Mouse (Mus musculus): ENCODE measurements around the gene Slc35a3.
A peak's percentile ranks its signal among the peaks of the same experiment; 100 is the strongest.
"Not testable (repeated sequence)": the region's sequence is repeated elsewhere in the genome, so short reads cannot be mapped to it uniquely, and the experiment has no call there.

Slc35a3 gene

DNA sequence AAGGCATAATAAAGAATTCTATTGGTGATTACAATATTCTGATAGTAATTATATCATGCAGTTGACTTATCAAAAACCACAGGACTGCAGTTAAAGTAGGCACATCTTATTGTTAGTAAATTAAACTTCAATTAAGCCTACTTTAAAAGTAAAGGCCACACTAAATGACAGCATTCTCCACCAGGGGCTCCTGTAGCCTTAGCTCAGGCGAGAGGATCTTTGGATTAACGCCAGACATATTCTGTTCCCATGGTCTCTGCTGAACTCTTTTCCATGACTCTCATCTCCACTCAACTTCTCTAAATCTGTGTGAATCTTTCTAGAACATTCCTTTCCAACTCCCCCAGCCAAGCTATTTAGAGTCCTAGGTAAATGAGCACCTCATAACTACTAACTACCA lies 13.8 kb downstream of the Slc35a3 start:
- no peak for DNase-seq (ENCODE audit: low spot score)

DNA sequence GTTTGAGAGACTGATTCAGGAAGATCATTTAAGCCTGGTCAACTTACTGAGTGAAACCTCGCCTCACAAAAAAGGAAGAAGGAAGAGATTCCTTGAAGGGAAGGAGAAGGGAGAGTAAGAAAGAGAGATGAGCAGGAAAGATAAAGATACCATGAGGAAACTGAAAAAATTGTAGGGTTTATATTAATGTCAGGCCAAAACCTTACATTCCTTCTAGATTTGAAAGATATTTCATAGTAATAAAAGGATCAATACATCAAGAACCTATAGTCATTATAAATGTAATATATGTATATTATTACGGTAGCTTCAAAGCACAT lies 17.0 kb downstream of the Slc35a3 start:
- DNase-seq (ENCODE audit: low spot score) = no peak

DNA sequence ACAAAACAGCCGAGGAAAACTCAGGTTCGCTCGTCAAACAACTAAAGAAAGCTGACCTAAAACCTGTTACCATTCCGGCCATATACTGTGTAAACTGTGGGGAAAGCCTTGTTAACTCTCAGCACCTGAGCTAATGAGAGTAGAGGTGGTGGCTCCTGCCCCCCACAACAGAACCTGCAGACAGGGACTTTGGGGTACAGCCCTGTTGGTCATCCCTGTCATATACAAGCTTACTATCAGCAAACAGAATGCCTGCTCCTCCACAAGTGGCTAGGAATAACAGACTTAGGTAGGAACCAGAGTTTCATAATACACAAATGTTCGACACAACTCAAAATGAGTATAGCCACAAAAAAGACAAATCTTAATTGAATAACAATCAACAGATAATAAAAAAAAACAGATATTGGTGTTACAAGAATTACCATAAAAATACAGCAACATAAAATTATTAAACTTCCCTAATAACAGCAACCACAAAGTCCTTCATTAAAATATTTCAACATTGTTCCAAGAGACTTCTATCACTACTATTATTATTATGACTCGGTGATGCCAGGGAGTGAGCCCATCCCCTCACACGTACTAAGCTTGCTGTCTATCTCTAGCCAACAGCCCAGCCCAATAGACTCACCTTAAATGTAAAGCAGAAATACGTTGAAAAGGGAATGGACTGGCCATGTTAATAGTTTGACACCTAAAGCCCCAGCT lies 17.5 kb downstream of the Slc35a3 start:
- DNase-seq (ENCODE audit: low spot score) = no peak

DNA sequence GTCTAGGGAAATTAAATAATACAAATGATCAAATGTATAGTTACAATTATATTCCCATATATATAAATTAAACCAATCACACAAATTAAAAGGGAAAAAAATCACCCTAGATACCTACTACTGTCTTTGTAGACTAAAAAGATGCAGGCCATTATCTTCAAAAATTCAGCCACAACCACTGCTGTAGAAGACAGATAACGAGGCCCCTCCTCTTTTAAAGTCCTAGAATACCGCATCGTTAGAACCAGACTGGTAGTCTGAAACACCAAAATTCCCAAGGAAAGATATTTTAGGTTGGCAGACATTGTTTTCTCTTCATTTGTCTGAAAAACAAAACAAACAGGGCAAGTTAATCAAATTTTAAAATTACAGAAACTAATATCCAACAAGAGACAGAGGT lies 18.3 kb downstream of the Slc35a3 start:
- DNase-seq (ENCODE audit: low spot score) = no peak

DNA sequence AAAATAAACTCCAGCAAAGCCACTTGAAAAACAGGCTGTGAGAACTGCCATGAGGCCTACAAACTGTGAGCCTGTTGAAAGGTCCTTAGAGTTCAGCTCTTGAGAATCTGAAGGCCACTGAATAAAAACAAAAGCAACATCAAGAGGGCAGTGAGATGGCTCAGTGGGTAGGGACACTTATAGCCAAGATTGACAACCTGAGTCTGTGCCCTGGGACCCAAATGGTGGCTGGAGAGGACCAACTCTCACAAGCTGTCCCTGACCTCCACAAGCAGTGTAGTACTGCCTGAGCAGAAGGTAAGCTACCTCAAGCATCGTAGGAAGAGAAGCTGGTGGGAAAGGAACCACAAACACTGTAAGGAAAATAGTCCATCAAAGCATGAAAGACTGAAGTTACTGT lies 31.5 kb downstream of the Slc35a3 start, which contains the start of gene Gm43191:
Gene Gm43191, minus strand, starts transcription at position 101 of the 400 bp plus-strand sequence.
- DNase-seq (ENCODE audit: low spot score) = no peak

DNA sequence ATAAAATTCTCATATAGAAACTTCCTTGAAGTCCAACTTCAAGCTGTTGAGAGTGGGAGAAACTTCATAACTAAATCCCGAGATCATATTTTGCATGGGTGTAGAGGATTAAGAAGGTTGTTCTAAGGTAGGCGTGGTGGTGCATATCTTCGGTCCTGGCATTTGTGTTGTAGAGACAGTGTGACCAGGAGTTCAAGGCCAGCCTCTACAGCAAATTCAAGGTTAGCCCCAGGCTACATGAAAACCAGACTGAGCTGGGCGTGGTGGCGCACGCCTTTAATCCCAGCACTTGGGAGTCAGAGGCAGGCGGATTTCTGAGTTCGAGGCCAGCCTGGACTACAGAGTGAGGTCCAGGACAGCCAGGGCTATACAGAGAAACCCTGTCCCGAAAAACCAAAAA lies 48.4 kb downstream of the Slc35a3 start:
- DNase-seq (ENCODE audit: low spot score) = not testable (repeated sequence)

DNA sequence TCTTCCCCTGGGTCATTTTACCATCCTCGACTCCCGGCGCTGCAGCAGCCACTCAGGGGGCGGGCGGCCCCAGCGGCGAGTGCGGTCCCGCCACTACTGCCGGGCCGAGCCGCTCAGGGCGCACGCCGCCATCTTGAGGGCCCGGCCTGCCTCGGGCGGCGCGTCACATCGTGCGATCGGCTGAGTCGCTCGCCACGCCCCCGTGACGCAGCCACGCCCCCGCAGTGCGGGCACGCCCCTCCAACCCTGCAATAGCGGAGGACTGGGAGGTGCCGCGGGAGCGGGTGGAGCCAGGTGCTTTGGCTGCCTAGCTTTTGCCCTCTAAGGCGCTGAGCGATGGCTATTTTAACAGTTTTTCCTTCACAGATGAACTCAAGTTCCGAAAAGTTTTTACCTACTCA lies 50.2 kb downstream of the Slc35a3 start, which contains the start of gene Mfsd14a:
Gene Mfsd14a, minus strand, starts transcription at position 215 of the 401 bp plus-strand sequence.
- peak; percentile 100 for DNase-seq (ENCODE audit: low spot score)

DNA sequence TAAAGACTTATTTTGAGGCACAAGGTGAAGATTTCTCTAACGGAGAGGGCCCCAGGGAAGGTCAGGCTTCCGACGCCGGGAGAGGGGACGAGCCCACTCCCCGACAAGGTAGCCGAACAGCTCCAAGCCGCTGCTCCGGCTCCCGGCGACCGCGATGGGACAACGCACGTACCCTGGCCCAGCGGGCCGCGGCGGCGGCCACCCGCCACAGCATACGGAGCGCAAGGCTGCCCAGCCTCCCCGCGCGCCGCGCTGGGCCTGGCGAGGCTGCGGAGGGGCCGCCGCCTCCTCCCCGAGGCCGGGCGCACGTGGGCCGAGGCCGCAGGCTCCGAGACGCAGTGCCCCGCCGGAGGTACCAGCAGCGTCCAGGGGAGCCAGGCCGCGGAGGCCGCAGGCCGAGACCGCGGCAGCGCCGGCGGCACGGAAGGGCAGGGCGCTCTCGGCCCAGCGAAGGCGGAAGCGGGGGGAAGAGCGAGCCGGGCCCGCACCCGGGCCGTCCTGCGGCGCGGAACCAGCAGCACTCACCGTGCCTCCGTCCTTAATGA lies 50.7 kb downstream of the Slc35a3 start:
- DNase-seq (ENCODE audit: low spot score) = no peak

DNA sequence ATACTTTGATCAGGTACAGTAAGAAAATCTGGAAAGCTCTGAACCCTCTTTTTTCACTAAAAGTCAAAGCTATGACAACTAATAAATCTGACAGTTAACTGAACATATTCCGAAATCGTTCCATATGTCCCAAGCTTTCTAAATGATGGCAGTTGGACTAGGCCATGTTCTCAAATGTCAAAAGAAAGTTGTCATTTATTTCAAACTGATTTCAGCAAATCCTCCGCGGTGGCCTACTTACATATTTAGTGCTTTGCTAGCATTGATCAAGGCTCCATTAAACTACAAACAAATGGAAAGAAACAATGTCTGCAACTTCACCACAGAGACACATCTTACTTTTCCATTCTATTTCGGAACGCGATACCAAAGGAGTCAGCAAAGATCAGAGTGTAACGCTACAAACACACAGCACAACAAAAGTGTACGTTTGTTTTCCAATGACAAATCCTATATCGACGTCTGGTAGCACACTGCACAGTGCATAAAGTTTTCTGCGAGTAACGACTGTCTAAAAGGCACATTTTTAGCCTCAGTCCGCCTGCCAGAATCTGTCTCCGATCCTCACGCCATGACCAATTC lies 51.3 kb downstream of the Slc35a3 start:
- DNase-seq (ENCODE audit: low spot score) = no peak

DNA sequence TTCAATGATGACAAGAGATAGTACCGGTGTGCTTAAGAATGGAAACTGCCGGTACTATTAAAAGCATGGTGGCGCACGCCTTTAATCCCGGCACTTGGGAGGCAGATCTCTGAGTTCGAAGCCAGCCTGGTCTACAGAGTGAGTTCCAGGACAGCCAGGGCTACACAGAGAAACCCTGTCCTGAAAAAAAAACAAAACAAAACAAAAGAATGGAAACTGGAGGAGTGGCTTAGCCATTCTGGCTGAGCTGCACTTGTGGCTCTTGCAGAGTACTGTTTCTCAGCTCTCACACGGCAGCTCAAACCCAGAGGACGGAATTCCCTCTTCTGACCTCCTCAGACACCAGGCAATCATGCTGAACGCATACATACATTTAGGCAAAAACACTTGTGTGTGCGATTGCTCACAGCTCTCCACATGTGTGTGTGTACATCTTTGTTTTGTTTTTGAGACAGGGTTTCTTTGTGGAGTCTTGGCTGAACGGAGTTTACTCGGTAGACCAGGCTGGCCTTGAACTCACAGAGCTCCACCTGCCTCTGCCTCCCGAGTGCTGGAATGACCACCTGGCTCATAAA lies 52.7 kb downstream of the Slc35a3 start:
- DNase-seq (ENCODE audit: low spot score) = no peak

DNA sequence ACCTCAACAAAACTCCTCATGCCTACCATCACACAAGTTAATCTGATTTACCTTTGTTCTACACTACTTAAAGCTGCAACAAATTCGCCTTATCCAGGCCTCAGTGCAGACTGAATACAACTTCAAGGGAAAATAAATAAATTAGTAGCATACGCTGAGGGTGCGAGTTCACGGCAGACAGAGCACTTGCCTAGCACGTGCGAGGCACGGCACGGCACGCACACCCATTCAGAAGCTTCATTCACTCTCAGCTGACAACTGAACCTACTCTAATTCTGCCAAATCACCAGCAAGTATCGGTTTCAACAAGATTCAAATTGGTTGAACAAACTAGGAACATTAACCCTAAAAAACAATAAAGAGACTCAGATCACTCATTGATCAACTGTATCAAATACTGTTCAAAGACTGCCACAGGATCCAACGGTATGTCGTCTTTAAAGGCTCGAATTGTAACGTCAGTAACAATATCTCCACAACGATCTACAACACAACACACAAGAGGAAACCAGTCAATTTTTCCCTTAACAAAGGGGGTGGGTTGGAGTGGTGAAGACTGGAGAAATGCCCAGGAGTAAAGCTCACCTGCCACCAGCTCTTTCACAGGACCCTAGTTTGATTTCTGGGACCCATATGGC lies 53.6 kb downstream of the Slc35a3 start:
- no peak for DNase-seq (ENCODE audit: low spot score)

DNA sequence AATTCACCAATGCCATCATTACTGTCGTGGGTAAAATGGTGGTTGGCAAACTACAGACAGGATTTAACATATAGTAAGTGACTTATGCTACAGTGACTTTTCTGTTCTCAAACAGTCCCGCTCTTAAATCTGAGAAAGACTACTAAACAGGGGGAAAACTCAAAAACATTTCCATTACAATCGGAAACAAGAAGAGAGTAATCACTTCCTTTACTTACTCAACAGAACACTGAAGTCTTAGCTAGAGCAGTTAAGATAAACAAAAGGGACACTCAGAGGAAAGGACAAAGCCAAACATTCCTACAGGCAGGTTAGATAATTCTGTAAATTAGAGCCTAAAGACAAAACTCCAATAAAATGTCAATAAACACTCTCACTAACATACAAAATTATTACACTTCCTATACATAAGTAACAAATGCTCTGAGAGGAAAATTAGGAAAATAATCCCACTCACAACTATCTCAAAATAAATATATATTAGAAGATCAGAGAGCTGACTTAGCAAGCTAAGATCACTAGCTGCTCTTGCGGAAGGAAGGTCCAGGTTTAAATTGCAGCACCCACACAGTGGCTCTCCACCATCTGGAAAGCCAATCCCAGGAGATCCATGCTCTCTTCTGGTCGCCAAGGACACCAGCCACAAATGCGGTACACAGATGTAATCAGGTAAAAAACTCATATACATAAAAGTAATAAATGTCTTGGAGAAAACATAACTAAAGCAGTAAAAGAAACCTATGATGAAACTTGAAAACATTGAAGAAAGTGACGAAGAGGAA lies 56.3 kb downstream of the Slc35a3 start:
- DNase-seq (ENCODE audit: low spot score) = no peak

DNA sequence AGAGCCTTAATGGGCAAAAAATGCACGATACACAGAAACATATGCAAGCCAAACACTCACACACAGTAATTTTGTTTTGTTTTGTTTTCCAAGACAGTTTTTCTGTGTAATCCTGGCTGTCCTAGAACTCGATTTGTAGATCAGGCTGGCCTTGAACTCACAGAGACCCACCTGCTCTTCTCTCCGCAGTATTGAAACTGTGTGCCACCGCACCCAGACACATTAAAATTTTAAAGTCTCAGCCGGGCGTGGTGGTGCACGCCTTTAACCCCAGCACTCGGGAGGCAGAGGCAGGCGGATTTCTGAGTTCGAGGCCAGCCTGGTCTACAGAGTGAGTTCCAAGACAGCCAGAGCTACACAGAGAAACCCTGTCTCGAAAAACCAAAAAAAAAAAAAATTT lies 58.6 kb downstream of the Slc35a3 start:
- DNase-seq (ENCODE audit: low spot score) = not testable (repeated sequence)

DNA sequence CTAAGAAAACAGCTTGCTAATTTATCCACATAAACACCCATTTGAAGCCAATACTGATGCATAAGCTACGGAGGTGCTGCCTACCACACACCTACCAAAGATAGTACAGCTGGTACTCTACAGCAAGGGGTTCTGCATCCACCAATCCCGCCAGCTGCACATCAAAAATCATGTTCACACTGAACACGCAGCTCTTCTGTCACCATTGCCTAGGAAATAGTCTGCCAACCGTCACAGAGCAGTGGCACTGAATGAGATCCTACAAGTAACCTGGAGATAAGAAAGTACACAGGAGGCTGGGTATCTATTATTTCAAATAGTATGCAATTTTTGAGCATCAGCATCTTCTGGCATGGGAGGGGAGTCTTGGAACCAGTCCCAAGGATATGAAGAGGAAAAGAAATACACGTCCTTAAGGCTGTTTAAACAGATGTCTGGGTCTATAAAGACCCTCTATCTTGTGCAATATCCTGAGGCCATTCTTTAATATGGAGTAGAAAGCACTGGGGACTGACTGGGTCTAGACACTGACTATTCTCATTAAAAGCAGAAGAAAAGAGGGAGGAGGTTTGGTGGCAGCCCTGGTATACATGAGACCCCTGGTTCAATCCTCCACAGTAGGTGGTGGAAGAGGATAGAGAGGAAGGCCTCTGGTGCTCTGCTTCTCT lies 59.2 kb downstream of the Slc35a3 start:
- DNase-seq (ENCODE audit: low spot score) = no peak

DNA sequence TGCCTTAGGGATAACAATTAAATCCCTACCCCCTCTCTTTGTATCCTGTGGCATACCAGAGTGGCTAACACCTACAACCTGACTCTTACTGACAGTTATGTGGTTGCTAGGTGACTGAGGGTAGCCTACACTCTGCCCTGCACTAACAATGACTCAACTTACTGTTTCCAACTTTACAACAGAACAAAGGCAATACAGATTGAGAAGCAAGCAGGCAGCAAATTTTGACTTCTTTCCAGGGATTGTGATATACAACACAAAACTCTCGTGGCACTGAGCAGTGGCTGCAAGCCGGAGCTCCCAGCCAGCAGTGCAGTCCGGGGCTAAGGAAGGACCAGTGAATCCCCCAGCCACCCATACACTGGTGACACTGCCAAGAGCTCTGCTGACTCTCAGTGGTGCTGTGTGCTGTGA lies 60.6 kb downstream of the Slc35a3 start:
- DNase-seq (ENCODE audit: low spot score) = no peak

DNA sequence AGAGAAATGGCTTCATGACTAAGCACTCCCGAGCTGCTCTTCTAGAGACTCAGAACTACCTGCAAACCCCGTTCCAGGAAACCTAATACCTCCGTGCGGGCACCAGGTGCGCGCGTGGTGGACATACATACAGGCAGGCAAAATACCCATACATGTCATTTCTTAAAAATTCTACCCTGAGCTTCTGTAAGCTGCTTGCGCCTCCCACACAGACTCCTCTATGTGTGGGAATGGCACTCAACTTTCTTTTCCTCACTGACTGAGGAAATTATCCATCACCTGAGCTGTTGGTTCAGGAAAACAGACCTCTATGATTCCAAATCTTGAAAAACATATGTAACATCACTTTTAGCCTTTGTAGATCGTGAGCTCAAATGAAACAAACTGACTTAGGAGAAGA lies 61.9 kb downstream of the Slc35a3 start:
- no peak for DNase-seq (ENCODE audit: low spot score)

DNA sequence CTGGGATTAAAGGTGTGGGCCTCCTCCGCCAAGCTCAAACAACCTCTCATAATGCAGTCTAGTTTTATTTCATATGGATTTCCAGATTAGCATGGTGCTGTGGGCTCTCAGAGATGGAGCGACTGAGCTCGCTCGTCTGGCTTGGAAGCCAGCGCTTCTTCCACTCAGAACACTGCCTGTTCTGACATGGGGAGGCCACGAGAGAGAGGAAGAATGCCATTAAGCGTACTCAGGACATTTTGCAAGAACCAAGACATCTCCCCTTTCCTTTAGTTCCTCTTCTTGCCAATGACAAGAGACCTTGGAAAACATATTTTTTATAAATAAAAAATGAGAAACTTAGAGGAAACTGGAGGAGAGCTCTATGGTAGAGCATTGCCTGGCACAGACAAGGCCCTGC lies 63.8 kb downstream of the Slc35a3 start:
- no peak for DNase-seq (ENCODE audit: low spot score)

DNA sequence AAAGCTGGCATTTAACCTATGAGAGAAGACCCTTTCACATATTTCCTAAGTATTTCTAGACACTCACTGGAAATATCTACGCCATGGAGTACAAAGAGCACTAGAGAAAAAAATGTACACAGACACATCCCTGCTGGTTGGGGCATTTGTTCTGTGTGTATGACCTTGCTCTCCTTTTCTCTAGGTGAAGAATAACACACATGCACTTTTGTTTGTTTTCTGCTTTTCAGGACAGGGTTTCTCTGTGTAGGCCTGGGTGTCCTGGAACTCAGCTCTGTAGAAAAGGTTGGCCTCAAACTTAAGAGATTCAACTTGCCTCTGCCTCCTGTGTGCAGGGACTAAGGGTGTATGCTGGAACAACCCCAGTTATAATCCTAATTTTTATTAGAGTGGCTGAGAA lies 66.2 kb downstream of the Slc35a3 start:
- no peak for DNase-seq (ENCODE audit: low spot score)

DNA sequence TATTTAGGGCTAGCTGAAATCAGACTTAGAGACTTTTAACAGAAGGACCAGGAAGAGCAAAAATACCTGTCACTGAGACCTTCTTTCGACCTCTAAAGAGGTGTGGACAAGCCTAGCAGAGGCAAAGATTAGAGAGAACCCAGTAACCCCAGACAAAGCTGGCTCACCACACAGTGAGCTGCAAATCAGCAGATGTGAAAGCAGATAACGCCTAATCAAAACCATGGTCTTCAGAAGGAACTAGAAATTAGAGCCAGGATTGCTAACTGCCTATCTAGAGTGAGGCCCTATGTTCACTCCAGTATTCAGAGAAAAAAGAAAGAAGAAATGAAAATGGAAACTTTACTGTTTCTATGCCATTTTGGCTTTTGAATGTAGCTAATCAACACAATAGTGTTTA lies 70.3 kb downstream of the Slc35a3 start:
- no peak for DNase-seq (ENCODE audit: low spot score)

DNA sequence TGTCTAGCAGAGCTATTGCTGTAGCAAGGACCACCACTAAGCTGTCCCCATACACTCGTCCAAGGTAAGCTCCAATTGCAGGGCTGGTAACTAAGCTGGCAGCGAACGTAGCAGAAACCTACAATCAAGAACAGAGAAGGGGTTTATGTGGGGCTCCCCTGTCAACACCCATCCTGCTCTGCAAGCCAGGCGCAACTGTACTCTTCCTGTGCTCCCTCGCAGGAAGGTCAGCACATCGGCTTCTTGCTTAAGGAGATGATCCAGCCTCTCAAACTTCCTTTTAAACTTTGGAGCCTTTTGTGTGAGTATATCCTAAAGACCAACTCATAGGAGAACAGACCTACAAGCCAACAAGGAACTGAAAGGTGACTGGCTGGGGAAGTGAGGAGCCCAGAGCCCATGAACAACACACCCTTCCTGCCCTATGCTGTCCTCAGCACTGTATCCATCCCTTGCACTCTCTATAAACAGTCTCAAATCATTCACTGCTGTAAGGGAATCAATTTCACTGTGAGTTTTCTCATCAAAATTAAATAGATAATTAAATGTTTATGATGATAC lies 70.7 kb downstream of the Slc35a3 start:
- no peak for DNase-seq (ENCODE audit: low spot score)

DNA sequence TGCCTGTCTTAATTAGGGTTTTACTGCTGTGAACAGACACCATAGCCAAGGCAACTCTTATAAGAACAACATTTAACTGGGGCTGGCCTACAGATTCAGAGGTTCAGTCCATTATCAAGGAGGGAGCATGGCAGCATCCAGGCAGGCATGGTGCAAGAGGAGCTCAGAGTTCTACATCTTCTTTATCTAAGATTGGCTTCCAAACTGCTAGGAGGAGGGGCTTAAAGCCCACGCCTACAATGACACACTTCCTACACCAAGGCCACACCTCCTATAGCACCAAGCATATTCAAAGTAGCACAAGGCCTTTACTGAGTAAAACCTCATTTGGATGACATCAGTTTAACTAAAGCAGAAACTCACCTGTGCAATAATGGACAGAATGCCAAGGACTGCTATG lies 72.6 kb downstream of the Slc35a3 start:
- no peak for DNase-seq (ENCODE audit: low spot score)

Data from ovary, postnatal 36 days (tissue).